Mouse (Mus musculus): ENCODE measurements around the gene Gpr179.
A peak's percentile ranks its signal among the peaks of the same experiment; 100 is the strongest.

- TF ChIP-seq CTCF (IDR thresholded peaks at IDR 0.05; ENCODE audit: borderline replicate concordance, insufficient read depth, low read depth, low read length) (no peak), POLR2A (IDR thresholded peaks at IDR 0.05; ENCODE audit: borderline replicate concordance, insufficient read depth, low read length) (peak; percentile 75; the same call in 1 of the 2 replicates)
These were observed 10.2 kb upstream of the Gpr179 start, which contains the start of gene Socs7 for GRCm38 (mm10) chr11:97361948-97362648.
